Mouse (Mus musculus): ENCODE measurements at regions not wholly inside any gene's neighbourhood (a gene's known extent, or its start where the extent isn't known, plus 50 kb on each side); places are given as distances from the start of the nearest gene placed in this dataset.

GRCm38 (mm10) chr1:186236267-186237020 is 119.3 kb upstream of the Lyplal1 start:
- peak; percentile 3 for DNase-seq (ENCODE audit: low spot score)

- DNase-seq (ENCODE audit: low spot score) = no peak
These were observed 117.4 kb upstream of the Lyplal1 start for GRCm38 (mm10) chr1:186234536-186234935.

- DNase-seq (ENCODE audit: low spot score) = no peak
These were observed 113.4 kb upstream of the Lyplal1 start for GRCm38 (mm10) chr1:186230476-186230875.

DNA sequence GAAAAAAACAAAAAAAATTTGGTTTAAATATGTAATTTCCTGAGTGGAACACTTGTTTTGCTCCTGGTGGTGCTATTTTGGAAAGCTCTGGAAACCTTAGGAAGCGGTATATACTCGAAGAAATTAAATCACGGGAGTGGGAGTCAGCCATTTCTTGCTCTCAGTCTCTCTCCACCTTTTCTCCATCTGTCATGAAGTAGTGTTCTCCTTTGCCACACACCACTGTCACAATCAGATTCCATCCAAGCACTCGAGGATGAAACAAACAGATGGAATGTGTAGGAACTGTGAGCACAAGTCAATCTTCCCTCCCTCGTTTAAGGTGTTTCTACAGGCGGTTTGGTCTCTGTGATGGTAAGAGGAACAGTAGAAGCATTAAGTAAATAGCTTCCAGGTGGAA is 112.7 kb upstream of the Lyplal1 start:
- no peak for DNase-seq (ENCODE audit: low spot score)

- no peak for DNase-seq (ENCODE audit: low spot score)
These were observed 111.3 kb upstream of the Lyplal1 start for GRCm38 (mm10) chr1:186228396-186228795.

- DNase-seq (ENCODE audit: low spot score) = no peak
These were observed 107.1 kb upstream of the Lyplal1 start for GRCm38 (mm10) chr1:186224231-186224630.

GRCm38 (mm10) chr1:186223417-186223816 is 106.3 kb upstream of the Lyplal1 start:
- DNase-seq (ENCODE audit: low spot score) = no peak

GRCm38 (mm10) chr1:186218995-186219394 is 101.9 kb upstream of the Lyplal1 start:
- no peak for DNase-seq (ENCODE audit: low spot score)

GRCm38 (mm10) chr1:186217198-186217597 is 100.1 kb upstream of the Lyplal1 start:
- no peak for DNase-seq (ENCODE audit: low spot score)

- DNase-seq (ENCODE audit: low spot score) = no peak
These were observed 87.0 kb upstream of the Lyplal1 start for GRCm38 (mm10) chr1:186204151-186204550.

DNA sequence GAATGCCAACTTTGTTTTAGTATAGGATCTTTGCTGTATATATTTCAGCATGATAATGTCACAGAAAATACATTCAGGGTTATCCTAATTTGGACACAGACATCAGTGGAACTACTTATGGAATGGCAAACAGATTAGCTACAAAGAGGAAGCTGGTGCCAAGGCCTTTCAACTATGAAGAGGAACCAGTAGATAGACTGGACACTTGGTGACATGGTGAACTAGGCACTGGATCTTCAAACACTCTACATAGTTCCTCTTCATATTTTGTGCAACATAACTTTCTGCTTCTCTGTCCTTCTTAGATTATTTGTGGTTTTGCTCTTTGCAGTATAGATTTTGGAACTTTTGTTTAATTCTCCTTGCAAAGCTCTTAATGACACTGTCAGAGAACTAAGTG is 85.4 kb upstream of the Lyplal1 start:
- no peak for DNase-seq (ENCODE audit: low spot score)

- no peak for DNase-seq (ENCODE audit: low spot score)
These were observed 81.3 kb upstream of the Lyplal1 start for GRCm38 (mm10) chr1:186198391-186198790.

GRCm38 (mm10) chr1:186197057-186197456 is 79.9 kb upstream of the Lyplal1 start:
- peak; percentile 35 for DNase-seq (ENCODE audit: low spot score)

GRCm38 (mm10) chr1:186189390-186189789 is 72.3 kb upstream of the Lyplal1 start:
- DNase-seq (ENCODE audit: low spot score) = peak; percentile 14

DNA sequence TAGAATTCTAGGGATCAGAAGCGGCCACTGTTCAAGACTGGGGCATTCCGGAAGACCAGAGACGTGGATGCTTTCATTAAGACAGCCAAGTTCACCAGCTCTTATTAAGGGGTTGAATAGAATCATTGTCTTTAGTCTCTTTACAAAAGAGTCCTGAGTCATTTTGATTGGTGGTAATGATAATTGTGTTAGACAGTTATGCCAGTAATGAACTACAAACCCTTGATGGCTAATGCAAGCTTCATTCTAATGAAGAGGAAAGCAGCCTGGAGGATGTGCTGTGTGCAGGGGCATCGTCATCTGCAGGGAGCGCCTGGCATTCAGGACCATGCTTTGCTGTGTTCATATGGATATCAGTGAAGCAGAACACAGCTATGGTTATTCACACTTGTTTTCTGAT is 70.3 kb upstream of the Lyplal1 start:
- DNase-seq (ENCODE audit: low spot score) = no peak

DNA sequence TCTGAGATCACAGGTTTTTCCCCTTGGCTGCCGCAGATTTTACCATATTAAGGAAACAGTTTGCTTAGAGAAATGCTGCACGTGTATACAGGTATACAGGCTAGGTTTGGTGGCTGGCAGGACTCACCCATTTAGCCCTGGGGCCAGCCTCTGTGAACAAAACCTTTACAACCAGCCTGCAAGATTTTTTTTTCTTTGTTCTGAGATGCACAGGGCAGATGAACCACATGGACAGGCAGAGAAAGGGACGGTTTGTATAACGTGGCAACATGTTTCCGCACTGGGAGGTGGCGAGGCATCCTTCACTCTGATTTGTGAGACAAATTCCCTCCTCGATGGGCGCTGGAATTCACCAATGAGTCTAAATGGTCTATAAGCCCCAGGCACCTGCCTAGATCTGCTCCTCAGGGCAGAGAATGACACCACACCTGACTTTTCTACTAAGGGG is 66.1 kb upstream of the Lyplal1 start:
- no peak for DNase-seq (ENCODE audit: low spot score)

GRCm38 (mm10) chr1:186182498-186183203 is 65.5 kb upstream of the Lyplal1 start:
- peak; percentile 70 for DNase-seq (ENCODE audit: low spot score)

DNA sequence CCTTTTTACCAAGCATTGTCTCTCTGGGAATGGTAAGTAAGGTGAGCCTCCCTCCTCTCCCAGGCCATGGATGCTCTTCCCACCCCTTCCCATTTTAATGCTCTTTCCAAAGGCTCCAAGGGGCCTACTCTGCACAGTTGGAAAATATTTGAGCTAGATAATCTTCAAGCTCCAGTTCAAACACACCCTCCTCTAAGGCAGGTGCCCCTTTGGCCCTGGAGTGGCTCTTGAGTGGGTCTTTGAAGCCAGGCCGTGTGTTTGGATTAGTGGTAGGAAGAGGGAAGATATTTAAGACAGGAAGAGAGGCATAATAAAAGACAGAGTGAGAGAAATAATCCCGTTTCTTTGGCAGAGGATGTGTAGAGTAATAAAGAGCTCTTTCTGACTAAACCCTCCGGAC is 59.9 kb upstream of the Lyplal1 start:
- no peak for DNase-seq (ENCODE audit: low spot score)

DNA sequence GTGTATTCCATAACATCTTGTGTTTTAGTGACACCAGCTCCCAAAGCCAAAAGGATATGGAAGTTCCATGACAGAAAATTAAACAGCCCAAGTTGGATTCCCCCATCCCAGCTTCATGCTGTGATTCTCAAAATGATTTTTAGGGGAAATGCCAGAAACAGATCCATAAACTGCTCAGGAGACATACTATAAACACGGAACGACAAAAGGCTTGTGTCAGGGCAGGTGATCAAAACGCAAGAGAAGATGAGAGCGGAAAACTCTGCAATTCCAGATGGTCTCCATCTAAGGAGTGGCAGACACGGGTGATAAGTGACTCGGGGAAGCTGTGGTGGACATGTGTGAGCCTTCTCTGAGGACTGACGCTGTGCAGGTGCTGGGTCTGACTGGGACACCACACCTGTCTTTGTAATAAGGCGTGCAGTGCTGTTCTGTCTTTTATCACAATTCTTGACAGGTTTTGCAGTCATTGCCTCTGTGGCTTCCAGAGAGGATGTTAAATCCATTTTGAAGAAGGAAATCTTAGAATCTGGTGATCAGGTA is 56.4 kb upstream of the Lyplal1 start:
- DNase-seq (ENCODE audit: low spot score) = no peak

DNA sequence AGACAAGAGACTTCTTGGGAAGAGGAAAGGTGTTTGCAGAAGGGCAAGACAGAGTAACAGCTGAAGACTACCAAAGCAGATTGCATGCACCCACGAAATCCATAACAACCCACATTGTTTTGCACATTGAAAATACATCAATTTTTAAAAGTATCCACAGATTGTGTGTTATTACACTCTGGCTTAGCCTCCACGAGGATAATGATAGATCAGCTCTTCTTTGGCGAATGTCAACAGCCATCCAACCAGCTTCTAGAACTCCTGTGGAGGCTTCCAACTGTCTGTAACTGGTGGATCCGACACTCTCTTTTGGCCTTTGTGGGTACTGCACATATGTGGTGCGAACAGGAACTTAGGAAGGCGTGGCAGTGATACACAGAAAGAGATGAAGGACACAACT is 54.6 kb upstream of the Lyplal1 start:
- no peak for DNase-seq (ENCODE audit: low spot score)

Measured in lung, postnatal 25 days (tissue).